Mouse (Mus musculus): Measurements from ENCODE around the gene Plekha7.

Plekha7 gene

GRCm38 (mm10) chr7:116307871-116308631, at the start of gene Plekha7:
Plekha7 (minus strand) TSS chr7:116308376.
- no peak for DNase-seq

- DNase-seq, result peak; percentile 39
Measured at GRCm38 (mm10) chr7:116336226-116336625, 28.1 kb upstream of the Plekha7 start.

DNA sequence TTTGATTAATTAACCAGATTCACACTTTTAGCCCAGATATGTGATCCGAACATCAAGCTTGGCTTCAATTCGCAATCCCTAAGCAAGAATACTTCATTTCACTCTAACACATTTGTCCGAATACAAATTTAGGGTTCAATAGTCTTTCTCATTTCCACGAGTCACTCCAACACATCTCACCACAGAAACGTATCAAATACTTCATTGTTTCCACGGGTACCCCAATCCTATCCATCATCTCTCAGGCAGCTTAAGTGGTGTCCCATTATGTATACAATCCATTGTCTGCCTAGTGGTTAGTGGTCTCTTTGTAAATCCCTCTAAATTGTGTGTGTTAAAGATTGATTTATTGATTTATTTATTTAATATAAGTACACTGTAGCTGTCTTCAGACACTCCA, 27.0 kb upstream of the Plekha7 start:
- no peak for DNase-seq

DNA sequence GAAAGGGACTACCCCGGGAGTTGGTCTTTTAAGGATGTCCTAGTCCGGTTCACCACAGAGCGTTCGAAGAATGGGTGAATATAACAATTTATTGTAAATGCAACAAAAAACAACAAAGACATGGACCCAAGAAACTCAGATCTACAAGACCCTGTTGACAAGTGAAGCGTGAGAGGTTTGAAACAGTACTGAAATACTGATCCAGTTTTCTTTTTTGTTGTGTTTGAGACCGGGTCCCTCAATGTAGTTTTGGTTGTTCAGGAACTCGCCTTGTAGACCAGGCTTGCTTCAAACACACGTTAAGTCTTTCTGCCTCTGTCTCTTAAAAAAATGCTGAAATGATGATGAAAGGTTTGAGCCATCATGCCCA, 26.5 kb upstream of the Plekha7 start:
- no peak for DNase-seq

- peak; percentile 98 for DNase-seq
Measured at GRCm38 (mm10) chr7:116333713-116334668, 25.8 kb upstream of the Plekha7 start, which contains the start of gene Rps13. Rps13 (minus strand) TSS chr7:116334195.

DNA sequence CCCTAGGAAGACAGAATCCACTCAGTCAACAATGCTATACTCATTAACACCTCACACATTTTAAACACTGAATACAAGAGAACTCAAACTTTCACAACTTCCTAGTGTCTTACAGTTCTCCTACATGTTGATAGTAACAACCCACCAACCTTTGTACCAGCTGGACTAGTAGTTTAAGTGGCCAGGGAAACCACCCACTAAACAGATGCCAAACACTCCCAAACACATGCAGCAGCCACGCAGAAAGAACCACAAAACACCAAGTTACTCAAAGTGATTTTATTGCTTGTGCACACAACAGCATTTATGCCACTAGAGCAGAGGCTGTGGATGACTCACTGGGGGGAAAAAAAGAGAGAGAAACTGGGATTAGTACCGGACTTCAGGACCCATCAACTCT, 23.1 kb upstream of the Plekha7 start:
- DNase-seq, result peak; percentile 51

GRCm38 (mm10) chr7:116329858-116330257, 21.7 kb upstream of the Plekha7 start:
- no peak for DNase-seq

DNA sequence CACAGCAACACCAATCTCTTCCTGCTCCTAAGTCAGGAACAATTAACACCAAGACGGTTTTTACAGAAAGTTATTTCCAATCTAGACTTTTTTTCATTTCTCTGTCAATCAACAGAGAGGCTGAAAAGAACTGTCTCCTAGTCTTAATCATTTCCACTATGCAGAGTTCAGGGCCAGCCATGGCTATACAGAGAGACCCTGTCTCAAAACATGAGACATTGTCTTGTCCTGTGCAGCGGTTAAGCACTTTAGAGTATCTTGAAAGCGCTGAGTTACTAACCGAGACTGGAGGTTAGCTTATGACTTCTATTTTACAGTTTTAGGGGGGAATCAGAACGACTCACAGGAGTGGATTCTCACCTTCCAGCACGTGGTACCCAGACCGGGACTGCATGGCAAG, 20.6 kb upstream of the Plekha7 start:
- DNase-seq, result no peak

DNA sequence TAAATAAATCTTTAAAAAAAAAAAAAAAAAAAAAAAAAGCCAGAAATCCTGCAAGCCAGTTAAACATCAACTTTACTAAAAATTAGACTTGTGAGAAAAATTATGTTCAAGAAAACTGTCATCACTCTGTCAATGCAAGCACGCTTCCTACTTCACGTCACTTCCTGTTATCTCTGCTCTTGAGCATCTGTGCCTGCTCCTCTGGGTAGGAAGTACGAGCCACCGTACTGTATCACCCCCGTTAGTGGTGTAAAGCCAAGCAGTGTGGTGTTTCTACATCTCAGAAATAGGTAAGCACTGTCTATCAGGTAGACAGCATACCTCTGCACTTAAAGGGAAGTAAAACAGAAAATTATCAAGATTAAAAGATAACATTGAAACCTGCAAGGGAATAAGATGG, 19.7 kb upstream of the Plekha7 start:
- no peak for DNase-seq

DNA sequence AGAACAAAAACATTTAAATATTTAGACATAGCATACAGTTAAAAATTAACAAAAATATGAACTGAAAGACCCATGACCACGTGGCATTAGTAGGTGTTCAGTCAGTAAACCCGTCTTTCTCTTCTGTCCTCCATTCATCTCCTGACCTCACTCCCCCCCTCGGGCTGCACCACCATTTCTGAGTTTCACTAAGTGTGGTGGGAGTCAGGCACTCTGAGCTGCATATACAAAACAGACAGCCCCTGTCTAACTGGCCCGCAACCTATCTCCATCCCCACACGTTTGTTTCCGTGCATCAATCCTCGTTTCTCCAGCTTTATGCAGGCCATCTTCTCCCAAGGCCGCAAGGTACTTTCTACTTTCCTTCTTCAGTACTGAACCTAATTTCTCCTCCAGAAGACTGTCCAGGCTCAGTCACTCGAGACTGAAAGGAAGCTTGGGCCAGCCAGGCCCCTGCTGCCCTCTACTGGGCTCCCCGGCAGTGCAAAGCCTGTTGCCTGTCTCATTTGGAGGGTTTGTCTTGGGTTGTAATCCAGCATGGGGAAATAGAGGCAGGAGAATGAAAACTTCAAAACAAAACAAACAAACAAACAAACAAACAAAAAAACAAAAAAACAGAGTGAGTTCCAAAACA, 15.3 kb upstream of the Plekha7 start:
- DNase-seq, result no peak

DNA sequence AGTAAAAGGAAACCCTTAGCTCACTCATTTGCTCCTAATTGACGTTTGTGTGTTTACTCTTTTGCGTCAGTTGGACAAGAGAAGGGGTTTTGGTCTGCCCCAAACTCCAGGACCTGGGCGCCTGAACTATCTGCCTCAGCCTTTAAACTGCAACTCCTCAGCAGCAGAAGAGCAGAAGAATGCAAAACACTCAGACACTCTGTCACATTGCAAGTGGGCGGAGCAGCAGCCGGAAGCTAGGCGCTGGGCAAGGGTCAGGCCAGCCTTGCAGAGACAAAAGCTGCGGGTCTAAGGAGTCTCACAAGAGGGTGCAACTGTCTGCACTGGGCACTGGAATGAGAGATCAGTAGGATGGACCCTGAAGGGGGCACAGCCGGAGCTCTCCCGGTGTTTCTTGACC, 1.3 kb upstream of the Plekha7 start:
- DNase-seq, result no peak

DNA sequence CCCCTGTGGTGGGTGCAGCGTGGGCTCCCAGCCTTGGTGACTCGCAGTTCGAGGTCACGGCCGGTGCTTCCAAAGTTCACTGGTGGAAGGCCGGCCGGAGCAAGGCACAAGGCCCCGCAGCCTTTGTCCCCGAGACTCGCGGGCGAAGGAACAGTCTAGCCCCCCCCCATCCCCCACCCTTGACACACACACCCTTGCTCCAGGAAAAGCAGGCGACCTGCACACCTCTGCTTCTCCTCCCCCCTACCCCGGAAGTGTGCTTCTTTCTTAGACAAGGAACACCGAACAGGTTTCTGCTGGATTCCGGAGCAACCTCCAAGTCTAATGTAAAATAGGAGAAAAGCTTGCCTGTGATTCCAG, 436 bp upstream of the Plekha7 start:
- no peak for DNase-seq

- DNase-seq, result no peak
Measured at GRCm38 (mm10) chr7:116307099-116307870, 891 bp downstream of the Plekha7 start.

- DNase-seq, result no peak
Measured at GRCm38 (mm10) chr7:116306601-116307000, 1.6 kb downstream of the Plekha7 start.

GRCm38 (mm10) chr7:116301661-116302311, 6.4 kb downstream of the Plekha7 start:
- DNase-seq, result no peak

GRCm38 (mm10) chr7:116301144-116301543, 7.0 kb downstream of the Plekha7 start:
- DNase-seq, result no peak

DNA sequence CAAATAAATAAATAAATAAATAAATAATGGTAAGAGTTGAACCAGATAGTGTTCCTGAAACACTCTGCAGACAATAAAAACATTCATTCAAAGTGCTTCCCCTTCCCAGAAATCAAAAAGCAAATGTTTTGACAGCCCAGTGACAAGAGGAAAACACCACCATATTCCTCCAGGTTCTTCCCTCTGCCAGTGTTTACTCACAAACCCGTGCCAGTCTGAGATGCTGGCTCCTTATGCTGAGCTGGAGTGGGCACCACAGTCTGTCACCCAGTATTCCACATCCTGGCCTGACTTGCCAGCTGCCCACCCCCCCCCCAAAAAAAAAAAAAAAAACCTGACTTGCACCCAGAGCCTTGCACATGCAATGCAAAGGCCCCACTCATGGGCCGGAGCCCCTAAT, 9.3 kb downstream of the Plekha7 start:
- no peak for DNase-seq

DNA sequence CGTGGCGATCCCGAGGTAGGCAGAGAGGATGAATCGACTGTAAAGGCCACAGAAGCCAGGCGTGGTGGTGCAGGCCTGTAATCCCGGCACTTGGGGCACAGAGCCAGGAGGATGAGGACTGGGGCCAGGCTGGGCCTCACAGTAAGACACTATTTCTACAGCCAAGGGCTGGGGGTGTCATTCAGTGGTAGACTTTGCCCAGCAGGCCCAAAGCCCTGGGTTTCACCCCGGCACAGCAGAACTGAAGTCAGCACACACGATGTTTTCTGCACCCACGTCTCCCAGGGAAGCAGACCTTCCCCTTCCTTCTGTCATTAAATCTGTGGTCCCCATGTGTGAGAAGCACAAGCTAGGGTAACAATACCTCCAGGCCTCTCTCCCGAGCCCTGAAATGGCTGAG, 9.8 kb downstream of the Plekha7 start:
- DNase-seq, result no peak

DNA sequence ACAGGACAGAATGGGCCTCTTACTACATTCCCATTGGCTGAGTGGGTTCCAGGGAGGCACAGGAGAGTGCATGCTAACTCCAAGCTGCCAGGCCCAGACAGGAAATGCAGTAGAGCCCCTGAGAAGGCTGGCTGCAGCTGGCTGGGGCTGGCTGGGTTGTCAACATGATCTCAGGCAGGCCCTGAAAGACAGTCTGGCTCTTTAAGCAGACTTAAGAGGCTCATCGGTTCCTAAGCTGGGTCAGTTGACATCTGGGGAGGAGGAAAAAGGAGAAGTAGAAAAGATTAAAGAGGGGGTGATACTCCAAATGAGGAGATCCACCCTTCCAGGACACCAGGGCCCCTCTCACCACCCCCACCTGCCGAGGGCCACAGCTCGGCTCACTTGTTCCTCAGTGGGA, 13.2 kb downstream of the Plekha7 start:
- no peak for DNase-seq

GRCm38 (mm10) chr7:116292377-116292776, 15.8 kb downstream of the Plekha7 start:
- no peak for DNase-seq

DNA sequence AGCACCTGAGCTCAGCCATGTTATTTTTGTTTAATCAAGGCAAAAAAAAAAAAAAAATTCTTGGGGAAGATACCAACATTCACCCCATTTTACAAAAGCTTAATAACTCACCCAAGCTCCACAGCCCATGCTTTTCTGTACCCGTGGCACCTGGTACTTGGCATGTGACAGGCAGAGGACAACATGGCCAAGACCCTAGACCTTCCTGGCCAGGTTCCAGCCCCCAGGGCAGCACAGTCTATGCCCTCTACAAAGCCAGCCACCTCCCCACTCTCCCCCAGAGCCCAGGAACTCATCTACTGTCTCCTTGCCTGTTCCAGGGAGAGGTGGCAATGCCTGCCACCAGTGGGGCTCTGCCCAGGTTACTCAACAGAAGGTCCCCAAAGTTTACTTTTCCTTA, 17.6 kb downstream of the Plekha7 start:
- no peak for DNase-seq

GRCm38 (mm10) chr7:116288996-116289395, 19.2 kb downstream of the Plekha7 start:
- DNase-seq, result no peak
